Mouse (Mus musculus) kidney, postnatal 0 days (tissue): Measurements from ENCODE around the gene Tssk3. TPM values are rescaled to one million over a fixed set of nuclear protein-coding genes. Genes with fewer than 3 reads are reported as not detected.

Experiments
- ATAC-seq: fragments of 200-750 bp; cut with Nextera tagmentation; replicated peaks from 2 replicates; pipeline ENCODE4 v1.8.0; 2017; ENCODE audit warnings: low read depth, moderate number of reproducible peaks, moderate TSS enrichment, moderate library complexity; ENCODE audit not compliant: low FRiP score
- DNase-seq: peaks from one replicate; pipeline ENCODE4 v3.0.0-alpha.2; 2016; ENCODE audit warnings: low spot score
- H3K27ac ChIP-seq: fragments of 300-500 bp; sonication (generic); 2 replicates; pipeline ENCODE4 v1.5.1; 2014; ENCODE audit warnings: mild to moderate bottlenecking
- H3K27me3 ChIP-seq: fragments of 300-500 bp; sonication (generic); 2 replicates; pipeline ENCODE4 v1.6.1; 2014; ENCODE audit warnings: low read length, mixed read lengths; ENCODE audit not compliant: insufficient read depth
- H3K36me3 ChIP-seq: fragments of 300-500 bp; sonication (generic); 2 replicates; pipeline ENCODE4 v1.6.1; 2014; ENCODE audit warnings: low read length, mixed read lengths; ENCODE audit not compliant: insufficient read depth
- H3K4me1 ChIP-seq: fragments of 300-500 bp; sonication (generic); replicated peaks from 2 replicates; pipeline ENCODE4 v1.6.1; 2014; ENCODE audit warnings: antibody characterized with exemption, low read length, mixed read lengths; ENCODE audit not compliant: insufficient read depth
- H3K4me2 ChIP-seq: fragments of 300-500 bp; sonication (generic); 2 replicates; pipeline ENCODE4 v1.6.1; 2014; ENCODE audit warnings: mild to moderate bottlenecking, low read length, moderate library complexity, mixed read lengths
- H3K4me3 ChIP-seq: fragments of 300-500 bp; sonication (generic); replicated peaks from 2 replicates; pipeline ENCODE4 v1.5.1; 2014; ENCODE audit warnings: low read depth, low read length
- H3K9ac ChIP-seq: fragments of 300-500 bp; sonication (generic); 2 replicates; pipeline ENCODE4 v1.6.1; 2014; ENCODE audit warnings: low read depth, low read length
- H3K9me3 ChIP-seq: fragments of 300-500 bp; sonication (generic); replicated peaks from 2 replicates; pipeline ENCODE4 v1.6.1; 2016; ENCODE audit warnings: low read length, inconsistent platforms, mixed read lengths
- CTCF ChIP-seq: IDR thresholded peaks from 2 replicates; pipeline ENCODE4 v1.5.1; 2016; ENCODE audit warnings: antibody characterized with exemption, low read depth, mild to moderate bottlenecking, moderate library complexity
- WGBS: fragments of 180-500 bp; shearing (Covaris S2); extraction: QIAGEN DNeasy Blood & Tissue Kit; methylation state at CpG from one replicate; pipeline ENCODE4 v1.1.7; 2014; 5-methylcytosine and 5-hydroxymethylcytosine counted together
- polyA plus RNA-seq: library from polyadenylated mRNA; unstranded; fragments of >200 nt; fragmentation: Nextera tagmentation; extraction: Ambion mirVana; gene quantifications from 2 replicates; pipeline ENCODE4 v1.2.1, GENCODE M21; 2015

Gene Tssk3
- polyA plus RNA-seq, 1 experiment from 2014 or later = not detected

- no peak overlapping the region for H3K9ac ChIP-seq
- H3K27ac ChIP-seq = no peak overlapping the region
- no peak for DNase-seq
- H3K4me3 ChIP-seq = no peak overlapping the region
- no peak for ATAC-seq
- H3K27me3 ChIP-seq = no peaks in the 10 kb centered on the region
- no peaks in the 10 kb centered on the region for H3K36me3 ChIP-seq
- no peaks in the 10 kb centered on the region for H3K4me1 ChIP-seq
- H3K9me3 ChIP-seq = no peaks in the 10 kb centered on the region
- H3K4me2 ChIP-seq = no peak overlapping the region
- no peak for TF ChIP-seq CTCF
- WGBS = 54% methylated on average over 5 of the region's 5 CpGs
Measured at GRCm38 (mm10) chr4:129456126-129456525, 34.7 kb downstream of the Tssk3 start.

- Histone ChIP-seq H3K4me3 (no peak overlapping the region), H3K27me3 (no peaks in the 10 kb centered on the region), H3K4me1 (no peaks in the 10 kb centered on the region), H3K9me3 (no peaks in the 10 kb centered on the region), H3K4me2 (no peak overlapping the region), H3K27ac (no peak overlapping the region), H3K9ac (no peak overlapping the region), H3K36me3 (no peaks in the 10 kb centered on the region)
- 2% methylated on average over 5 of the region's 5 CpGs for WGBS
- peak; percentile 97 for TF ChIP-seq CTCF
- ATAC-seq = peak; percentile 71; the same call in 1 of the 2 replicates
- DNase-seq = peak; percentile 95
Measured at GRCm38 (mm10) chr4:129455265-129455664, 35.6 kb downstream of the Tssk3 start.

DNA sequence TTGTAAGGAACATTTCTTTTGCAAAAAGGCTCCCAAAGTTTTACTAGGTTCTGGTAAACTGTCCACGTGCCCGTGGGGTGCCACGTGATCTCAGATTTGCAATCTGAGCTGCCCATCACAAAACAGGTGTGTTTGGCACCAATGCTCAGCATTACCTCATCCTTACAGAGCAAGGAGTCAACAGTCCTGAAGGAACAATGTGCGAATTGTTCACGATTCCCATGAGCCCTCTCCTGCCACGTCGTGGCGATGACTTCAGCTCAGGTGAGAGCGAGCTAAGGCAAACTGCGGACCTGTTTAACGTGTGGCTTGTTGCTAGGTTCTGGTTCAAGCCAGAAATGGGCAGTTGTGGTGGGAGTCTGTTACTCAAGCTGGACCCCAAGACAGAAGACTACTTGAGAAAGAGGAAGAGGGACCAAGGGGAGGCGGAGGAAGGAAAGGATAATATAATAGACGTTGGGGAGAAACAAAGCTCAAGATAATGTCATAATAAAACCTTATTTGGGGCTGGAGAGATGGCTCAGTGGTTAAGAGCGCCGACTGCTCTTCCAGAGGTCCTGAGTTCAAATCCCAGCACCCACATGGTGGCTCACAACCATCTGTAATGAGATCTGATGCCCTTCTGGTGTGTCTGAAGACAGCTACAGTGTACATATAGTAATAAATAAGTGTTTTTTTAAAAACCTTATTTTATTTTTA lies 39.2 kb downstream of the Tssk3 start:
- 77% methylated on average over 15 of the region's 15 CpGs for WGBS
- Histone ChIP-seq H3K4me3 (no peak overlapping the region), H3K27ac (no peak overlapping the region), H3K9ac (no peak overlapping the region), H3K36me3 (no peaks in the 10 kb centered on the region), H3K27me3 (no peaks in the 10 kb centered on the region), H3K9me3 (no peaks in the 10 kb centered on the region), H3K4me1 (no peaks in the 10 kb centered on the region), H3K4me2 (no peak overlapping the region)
- TF ChIP-seq CTCF = no peak
- DNase-seq (no peak), ATAC-seq (no peak)

DNA sequence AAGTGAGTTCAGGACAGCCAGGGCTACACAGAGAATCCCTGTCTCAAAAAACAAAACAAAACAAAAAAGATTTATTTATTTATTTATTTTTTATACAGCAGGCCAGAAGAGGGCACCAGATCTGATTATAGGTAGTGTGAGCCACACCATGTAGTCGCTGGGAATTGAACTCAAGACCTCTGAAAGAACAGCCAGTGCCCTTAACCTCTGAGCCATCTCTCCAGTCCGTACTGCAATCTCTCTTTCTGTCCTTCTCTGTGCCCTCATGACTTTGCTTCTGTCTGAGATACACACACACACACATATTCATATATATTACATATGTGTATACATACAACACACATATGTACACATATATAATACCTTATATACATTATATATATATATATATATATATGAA lies 40.0 kb downstream of the Tssk3 start:
- Histone ChIP-seq H3K4me1 (no peaks in the 10 kb centered on the region), H3K9ac (no peak overlapping the region), H3K36me3 (no peaks in the 10 kb centered on the region), H3K9me3 (no peaks in the 10 kb centered on the region), H3K27ac (no peak overlapping the region), H3K4me3 (no peak overlapping the region), H3K4me2 (no peak overlapping the region), H3K27me3 (no peaks in the 10 kb centered on the region)
- DNase-seq (no peak), ATAC-seq (no peak)
- peak; percentile 38 for TF ChIP-seq CTCF
- WGBS = 58% methylated on average over 2 of the region's 2 CpGs

DNA sequence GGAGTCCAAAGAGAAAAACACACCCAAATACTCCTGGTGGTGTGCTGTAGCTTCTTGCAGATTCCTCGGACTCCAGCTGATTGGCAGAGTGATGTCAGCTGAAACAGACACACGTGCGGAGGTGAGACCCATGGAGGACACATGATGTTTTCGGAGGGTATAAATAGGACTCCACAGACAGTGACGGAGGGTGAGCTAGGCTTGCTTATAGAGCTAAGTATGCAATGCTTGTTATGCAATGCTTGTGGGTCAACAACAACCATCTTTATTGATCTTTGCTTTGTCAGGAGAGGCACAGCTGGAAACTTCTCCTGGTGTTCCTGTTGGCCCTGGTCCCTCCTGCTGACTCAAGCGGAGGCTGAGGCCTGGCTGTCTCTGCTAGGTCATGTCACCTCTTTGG lies 42.1 kb downstream of the Tssk3 start:
- Histone ChIP-seq H3K9me3 (no peaks in the 10 kb centered on the region), H3K27me3 (no peaks in the 10 kb centered on the region), H3K36me3 (no peaks in the 10 kb centered on the region), H3K4me2 (no peak overlapping the region), H3K4me1 (no peaks in the 10 kb centered on the region), H3K9ac (no peak overlapping the region), H3K4me3 (no peak overlapping the region), H3K27ac (no peak overlapping the region)
- no peak for ATAC-seq
- WGBS = 91% methylated on average over 6 of the region's 6 CpGs
- no peak for DNase-seq
- no peak for TF ChIP-seq CTCF

- Histone ChIP-seq H3K27me3 (no peaks in the 10 kb centered on the region), H3K4me3 (no peak overlapping the region), H3K9ac (no peak overlapping the region), H3K36me3 (no peaks in the 10 kb centered on the region), H3K4me2 (no peak overlapping the region), H3K9me3 (no peaks in the 10 kb centered on the region), H3K4me1 (no peaks in the 10 kb centered on the region), H3K27ac (no peak overlapping the region)
- ATAC-seq (no peak), DNase-seq (no peak)
- WGBS = 79% methylated on average over 11 of the region's 11 CpGs
- TF ChIP-seq CTCF = no peak
Measured at GRCm38 (mm10) chr4:129447778-129448563, 42.9 kb downstream of the Tssk3 start.
